Mouse (Mus musculus) heart, postnatal 0 days (tissue): ENCODE results near the gene Siglece.

Experiments used
- CTCF ChIP-seq: IDR thresholded peaks from 2 replicates; pipeline ENCODE4 v1.5.1; 2016; ENCODE audit warnings: antibody characterized with exemption, control low read depth, low read depth
- EP300 ChIP-seq: IDR thresholded peaks from 2 replicates; pipeline ENCODE4 v1.6.1; 2016; ENCODE audit warnings: antibody characterized with exemption, low read depth

GRCm38 (mm10) chr7:43608316-43608824 is 51.6 kb downstream of the Siglece start:
- TF ChIP-seq CTCF, result no peak
- TF ChIP-seq EP300, result no peak
